Mouse (Mus musculus): ENCODE measurements around the gene Ccdc91.

The Ccdc91 gene

GRCm38 (mm10) chr6:147574454-147575182 lies 99.0 kb downstream of the Ccdc91 start:
- no peak for DNase-seq

GRCm38 (mm10) chr6:147575183-147575784 lies 99.7 kb downstream of the Ccdc91 start:
- DNase-seq: peak; percentile 6

- DNase-seq: no peak
Observed at GRCm38 (mm10) chr6:147587675-147588074, 112.0 kb downstream of the Ccdc91 start.

- DNase-seq: no peak
Observed at GRCm38 (mm10) chr6:147606666-147607065, 131.0 kb downstream of the Ccdc91 start.

GRCm38 (mm10) chr6:147607613-147608012 lies 132.0 kb downstream of the Ccdc91 start:
- DNase-seq: no peak

GRCm38 (mm10) chr6:147615306-147615705 lies 139.7 kb downstream of the Ccdc91 start:
- no peak for DNase-seq

GRCm38 (mm10) chr6:147623142-147623541 lies 147.5 kb downstream of the Ccdc91 start:
- DNase-seq: no peak

GRCm38 (mm10) chr6:147636464-147636863 lies 160.8 kb downstream of the Ccdc91 start:
- no peak for DNase-seq

- no peak for DNase-seq
Observed at GRCm38 (mm10) chr6:147643875-147644274, 168.2 kb downstream of the Ccdc91 start.

GRCm38 (mm10) chr6:147644391-147644790 lies 168.8 kb downstream of the Ccdc91 start:
- DNase-seq: no peak

- DNase-seq: no peak
Observed at GRCm38 (mm10) chr6:147646401-147646968, 170.9 kb downstream of the Ccdc91 start.

GRCm38 (mm10) chr6:147658025-147658424 lies 182.4 kb downstream of the Ccdc91 start:
- DNase-seq: no peak

GRCm38 (mm10) chr6:147660718-147661117 lies 185.1 kb downstream of the Ccdc91 start:
- DNase-seq: no peak

- DNase-seq: no peak
Observed at GRCm38 (mm10) chr6:147661841-147662240, 186.2 kb downstream of the Ccdc91 start.

GRCm38 (mm10) chr6:147662610-147663009 lies 187.0 kb downstream of the Ccdc91 start:
- DNase-seq: no peak

GRCm38 (mm10) chr6:147664339-147664738 lies 188.7 kb downstream of the Ccdc91 start:
- DNase-seq: no peak

GRCm38 (mm10) chr6:147671366-147671765 lies 195.7 kb downstream of the Ccdc91 start:
- DNase-seq: no peak

- DNase-seq: no peak
Observed at GRCm38 (mm10) chr6:147672481-147672880, 196.9 kb downstream of the Ccdc91 start.

- no peak for DNase-seq
Observed at GRCm38 (mm10) chr6:147675022-147675733, 199.6 kb downstream of the Ccdc91 start.

GRCm38 (mm10) chr6:147676214-147676613 lies 200.6 kb downstream of the Ccdc91 start:
- no peak for DNase-seq

Data from cerebellum, adult 11-12 months (tissue).